Mouse (Mus musculus) lung, adult 2 months (tissue): ENCODE data around the gene Fst. TPM values are rescaled to one million over a fixed set of nuclear protein-coding genes. Genes with fewer than 3 reads are reported as not detected.

Experiments
- DNase-seq: peaks from one replicate; pipeline ENCODE4 v3.0.0; 2022
- H3K4me1 ChIP-seq: fragments of 200-500 bp; 2 replicates; pipeline ENCODE4 v1.6.1; 2011; ENCODE audit warnings: low read length; ENCODE audit not compliant: control insufficient read depth, insufficient read depth
- H3K4me3 ChIP-seq: fragments of 200-500 bp; replicated peaks from 2 replicates; pipeline ENCODE3; 2011; ENCODE audit warnings: low read depth, mild to moderate bottlenecking, control low read depth, low read length; ENCODE audit errors: extremely low read depth
- CTCF ChIP-seq: fragments of 200-500 bp; IDR thresholded peaks from 2 replicates; pipeline ENCODE4 v1.5.1; 2011; ENCODE audit warnings: mild to moderate bottlenecking, low read length, control low read depth; ENCODE audit not compliant: insufficient read depth
- POLR2A ChIP-seq: fragments of 200-500 bp; IDR thresholded peaks from 2 replicates; pipeline ENCODE4 v1.6.1; 2011; ENCODE audit warnings: low read depth, mild to moderate bottlenecking, control low read depth, low read length, borderline replicate concordance; ENCODE audit errors: extremely low read depth
- WGBS: fragments of 180-500 bp; shearing (Covaris S2); methylation state at CpG from one replicate; pipeline ENCODE4 v1.1.7; 2018; 5-methylcytosine and 5-hydroxymethylcytosine counted together
- polyA plus RNA-seq: library from polyadenylated mRNA; depleted of rRNA; stranded (reverse); fragments of >200 nt; gene quantifications from 2 replicates; pipeline ENCODE4 v1.2.3, GENCODE M21; 2012; rRNA removed

Gene Fst
- polyA plus RNA-seq, 1 experiment = 2.1 TPM

GRCm38 (mm10) chr13:114425230-114425629 lies 33.5 kb downstream of the Fst start:
- WGBS = 94% methylated on average over 5 of the region's 5 CpGs
- no peak for DNase-seq
- H3K4me3 ChIP-seq = no peak overlapping the region
- no peaks in the 10 kb centered on the region for H3K4me1 ChIP-seq
- no peak for TF ChIP-seq POLR2A
- TF ChIP-seq CTCF = no peak

DNA sequence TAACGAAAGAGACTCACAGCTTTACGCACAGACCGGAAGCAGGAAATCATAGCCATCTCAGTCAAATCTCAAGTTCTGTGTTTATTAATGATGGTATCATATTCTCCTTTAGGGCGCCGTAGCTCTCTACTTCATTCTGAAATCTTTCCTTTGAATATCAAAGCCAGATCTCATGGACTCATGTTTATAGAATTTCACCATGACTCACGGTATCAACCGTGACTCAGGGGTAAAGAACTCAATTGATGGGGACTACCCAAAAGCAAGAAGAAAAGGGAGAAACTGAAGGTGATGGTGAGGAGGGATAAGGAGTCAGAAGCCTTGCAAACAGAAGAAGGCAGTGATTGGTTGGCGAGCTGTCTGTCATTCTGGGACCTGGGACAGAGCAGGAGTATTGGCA lies 38.5 kb downstream of the Fst start:
- WGBS = 54% methylated on average over 8 of the region's 8 CpGs
- TF ChIP-seq CTCF (no peak), POLR2A (no peak)
- DNase-seq = no peak

DNA sequence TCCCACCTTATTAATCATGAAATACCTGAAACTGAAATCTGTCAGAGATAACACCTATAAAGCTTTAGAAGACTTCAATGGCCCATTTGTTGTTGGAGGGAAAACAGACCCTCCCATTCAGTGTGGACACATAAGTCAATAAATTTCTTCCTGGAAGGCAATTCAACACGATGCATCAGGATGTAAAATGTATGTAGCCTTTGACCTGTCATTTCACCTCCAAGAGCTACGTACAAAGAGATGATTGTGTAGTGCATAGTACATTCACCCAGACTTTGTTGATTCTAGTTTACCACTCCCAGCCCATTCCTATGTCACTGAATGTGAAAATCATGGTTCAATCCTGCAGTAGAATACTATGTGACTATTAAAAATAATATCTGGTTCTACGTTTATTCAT lies 39.4 kb downstream of the Fst start:
- WGBS = 71% methylated on average over 3 of the region's 3 CpGs
- Histone ChIP-seq H3K4me3 (no peak overlapping the region), H3K4me1 (no peaks in the 10 kb centered on the region)
- TF ChIP-seq POLR2A (no peak), CTCF (no peak)
- DNase-seq = no peak

More for the DNA sequence above, 38.5 kb downstream of the Fst start:
- Histone ChIP-seq H3K4me3 (no peak overlapping the region), H3K4me1 (no peaks in the 10 kb centered on the region)

DNA sequence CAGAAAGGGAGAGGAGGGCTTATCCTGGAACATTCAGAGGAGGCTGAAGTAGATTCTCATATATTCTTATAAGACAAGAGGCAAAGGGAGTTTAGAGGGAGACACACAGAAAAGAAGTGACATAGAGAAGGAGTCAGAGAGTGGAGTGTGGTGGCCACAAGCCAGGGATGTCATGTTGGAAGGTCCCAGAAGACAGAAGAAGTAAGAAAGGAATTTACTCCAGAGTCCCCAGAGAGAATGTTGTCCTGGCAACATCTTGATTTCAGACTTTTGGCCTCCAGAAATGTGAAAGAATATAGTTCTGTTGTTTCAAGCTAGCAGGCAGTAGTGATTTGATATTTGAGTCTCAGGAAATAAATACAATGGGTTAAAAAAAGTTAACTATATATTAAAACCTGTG lies 46.4 kb downstream of the Fst start:
- TF ChIP-seq CTCF = no peak
- TF ChIP-seq POLR2A = no peak
- no peak for DNase-seq
- Histone ChIP-seq H3K4me3 (no peak overlapping the region), H3K4me1 (no peaks in the 10 kb centered on the region)

DNA sequence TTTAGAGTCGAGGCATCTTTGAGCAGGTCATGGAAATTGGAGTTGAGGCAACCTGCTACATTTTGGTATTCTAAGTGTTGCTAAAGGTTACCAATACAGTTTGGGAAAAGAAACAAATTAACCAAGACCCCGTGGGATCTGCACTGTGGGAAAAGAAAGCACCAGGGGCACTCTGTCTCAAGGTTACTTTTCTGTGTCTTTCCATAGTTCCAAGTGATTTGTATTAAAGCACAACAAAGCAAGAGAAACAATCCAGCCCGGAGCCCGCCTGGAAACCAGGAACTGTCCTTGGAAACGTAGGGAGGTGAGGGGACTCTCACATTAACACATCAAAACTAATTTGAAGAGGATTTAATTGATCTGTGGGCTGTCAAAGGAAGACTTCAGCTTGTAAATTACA lies 51.9 kb downstream of the Fst start:
- Histone ChIP-seq H3K4me1 (no peaks in the 10 kb centered on the region), H3K4me3 (no peak overlapping the region)
- TF ChIP-seq POLR2A = no peak
- TF ChIP-seq CTCF = no peak
- 36% methylated on average over 5 of the region's 5 CpGs for WGBS
- no peak for DNase-seq

GRCm38 (mm10) chr13:114406424-114406823 lies 52.3 kb downstream of the Fst start:
- DNase-seq = no peak
- Histone ChIP-seq H3K4me1 (no peaks in the 10 kb centered on the region), H3K4me3 (no peak overlapping the region)
- TF ChIP-seq POLR2A (no peak), CTCF (no peak)
- WGBS = 41% methylated on average over 5 of the region's 5 CpGs

DNA sequence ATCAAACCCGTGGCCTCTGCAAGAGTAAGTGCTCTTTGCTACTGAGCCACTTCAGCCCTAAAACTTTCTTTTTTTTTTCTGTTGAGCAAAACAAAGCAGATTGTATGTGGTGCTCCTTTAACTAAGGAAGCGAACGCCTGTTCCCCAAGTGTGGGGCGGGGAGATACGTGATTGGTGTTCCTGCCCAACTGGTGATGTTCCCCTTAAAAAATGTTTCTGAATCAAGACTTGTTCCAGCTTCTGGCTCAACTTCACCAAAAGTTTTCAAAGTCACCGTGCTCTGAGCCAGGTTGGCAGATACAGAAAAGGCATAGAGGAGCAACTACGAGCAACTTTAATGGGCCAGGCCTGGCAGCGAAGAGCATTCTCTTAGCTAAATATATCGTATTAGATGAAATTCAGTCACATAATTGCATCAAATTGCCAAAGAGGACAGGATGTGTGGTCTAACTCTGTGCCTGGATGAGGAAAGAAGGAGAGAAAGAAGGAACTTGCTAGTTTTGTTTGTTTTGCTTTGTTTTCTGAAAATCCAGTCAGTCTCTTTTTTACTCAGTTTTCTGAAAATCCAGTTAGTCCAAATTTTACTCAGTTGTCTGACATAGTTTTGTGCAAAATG lies 53.5 kb downstream of the Fst start:
- DNase-seq = no peak
- Histone ChIP-seq H3K4me1 (no peaks in the 10 kb centered on the region), H3K4me3 (no peak overlapping the region)
- TF ChIP-seq POLR2A = no peak
- no peak for TF ChIP-seq CTCF
- 73% methylated on average over 9 of the region's 9 CpGs for WGBS

Other genes with a start within 250 kb of the Fst start
- 16.5 and 24.8 TPM in 2 replicates for gene Ndufs4, start 70.7 kb downstream of the Fst start, polyA plus RNA-seq